Mouse (Mus musculus) right cerebral cortex, postnatal 14 days (tissue): ENCODE data around the gene Mrpl33.
"Not testable (repeated sequence)": the region's sequence is repeated elsewhere in the genome, so short reads cannot be mapped to it uniquely, and the experiment has no call there.

Experiments used
- DNase-seq: peaks from one replicate; pipeline ENCODE4 v3.0.0; 2022

Gene Mrpl33

GRCm38 (mm10) chr5:31597430-31597944 lies 752 bp downstream of the Mrpl33 start:
- no peak for DNase-seq

DNA sequence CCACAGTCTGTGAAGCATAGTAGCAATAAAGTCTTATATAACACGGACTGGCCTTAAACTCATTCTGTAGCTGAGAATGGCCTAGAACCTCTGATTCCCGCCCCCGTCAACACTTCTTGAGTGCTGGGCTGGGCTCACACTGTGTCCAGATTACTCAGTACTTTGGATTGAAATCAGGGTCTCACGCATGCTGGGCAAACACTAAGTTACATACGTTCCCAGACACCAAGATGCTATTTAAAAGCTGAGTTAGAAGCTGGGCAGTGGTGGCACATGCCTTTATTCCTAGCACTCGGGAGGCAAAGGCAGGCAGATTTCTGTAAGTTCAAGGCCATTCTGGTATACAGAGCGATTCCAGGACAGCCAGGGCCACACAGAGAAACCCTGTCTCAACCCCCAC lies 1.4 kb downstream of the Mrpl33 start:
- DNase-seq: no peak

DNA sequence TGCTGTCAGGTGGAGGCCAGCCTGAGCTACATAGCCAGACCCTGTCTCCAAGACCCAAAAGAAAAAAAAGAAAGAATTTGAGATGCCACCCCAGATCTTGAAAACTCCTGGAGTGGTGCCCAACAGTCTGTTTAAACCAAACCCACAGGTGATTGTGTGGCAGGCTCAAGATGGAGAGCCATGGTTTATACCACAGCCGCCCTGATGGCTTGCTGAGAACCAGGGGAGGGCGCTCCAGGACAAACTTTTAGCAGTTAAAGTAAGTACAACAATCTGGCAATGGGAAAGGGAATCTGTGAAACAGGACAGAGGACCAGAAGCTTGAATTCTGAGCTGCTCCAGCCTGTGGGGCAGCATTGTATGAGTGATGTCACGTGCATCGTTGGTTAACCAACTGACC lies 1.8 kb downstream of the Mrpl33 start:
- DNase-seq: peak; percentile 38

DNA sequence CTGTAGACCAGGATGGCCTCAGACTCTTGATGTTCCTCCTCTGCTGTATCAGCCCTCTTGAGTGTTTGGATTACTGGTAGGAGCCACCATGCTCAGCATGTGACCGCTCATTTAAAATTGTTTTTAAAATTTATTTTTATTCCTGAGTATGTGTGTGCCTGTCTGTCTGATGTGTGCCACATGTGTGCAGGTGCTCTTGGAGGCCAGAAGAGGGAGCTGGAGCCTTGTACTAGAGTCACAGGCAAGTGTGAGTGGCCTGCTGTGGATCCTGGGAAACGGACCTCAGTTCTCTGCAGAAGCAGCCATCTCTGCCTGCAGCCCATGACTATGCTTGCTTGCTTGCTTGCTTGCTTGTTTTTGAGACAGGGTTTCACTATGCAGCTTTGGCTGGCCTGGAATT lies 2.4 kb downstream of the Mrpl33 start:
- no peak for DNase-seq

- DNase-seq: no peak
Measured at GRCm38 (mm10) chr5:31601162-31601722, 4.5 kb downstream of the Mrpl33 start.

GRCm38 (mm10) chr5:31602377-31602776 lies 5.6 kb downstream of the Mrpl33 start:
- peak; percentile 32 for DNase-seq

DNA sequence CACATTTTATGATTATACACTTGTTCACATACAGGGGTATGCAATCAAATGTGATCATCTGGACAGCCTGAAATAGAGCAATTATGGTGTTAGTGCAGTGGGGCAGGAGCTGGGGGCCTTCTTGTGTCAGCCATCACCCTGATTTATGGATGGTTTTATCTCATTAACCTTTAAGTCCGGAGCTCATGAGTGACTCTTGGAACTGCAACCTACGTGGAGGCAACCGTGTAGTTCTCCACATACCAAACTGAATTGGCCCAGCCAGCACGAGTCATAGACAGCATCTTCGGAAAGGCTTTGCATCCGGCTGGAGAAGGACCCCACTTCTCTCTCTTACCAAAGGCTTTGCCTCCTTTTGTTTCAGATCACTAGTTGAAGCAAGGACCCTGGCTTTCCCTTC lies 7.0 kb downstream of the Mrpl33 start:
- no peak for DNase-seq

GRCm38 (mm10) chr5:31606151-31606550 lies 9.4 kb downstream of the Mrpl33 start:
- DNase-seq: no peak

DNA sequence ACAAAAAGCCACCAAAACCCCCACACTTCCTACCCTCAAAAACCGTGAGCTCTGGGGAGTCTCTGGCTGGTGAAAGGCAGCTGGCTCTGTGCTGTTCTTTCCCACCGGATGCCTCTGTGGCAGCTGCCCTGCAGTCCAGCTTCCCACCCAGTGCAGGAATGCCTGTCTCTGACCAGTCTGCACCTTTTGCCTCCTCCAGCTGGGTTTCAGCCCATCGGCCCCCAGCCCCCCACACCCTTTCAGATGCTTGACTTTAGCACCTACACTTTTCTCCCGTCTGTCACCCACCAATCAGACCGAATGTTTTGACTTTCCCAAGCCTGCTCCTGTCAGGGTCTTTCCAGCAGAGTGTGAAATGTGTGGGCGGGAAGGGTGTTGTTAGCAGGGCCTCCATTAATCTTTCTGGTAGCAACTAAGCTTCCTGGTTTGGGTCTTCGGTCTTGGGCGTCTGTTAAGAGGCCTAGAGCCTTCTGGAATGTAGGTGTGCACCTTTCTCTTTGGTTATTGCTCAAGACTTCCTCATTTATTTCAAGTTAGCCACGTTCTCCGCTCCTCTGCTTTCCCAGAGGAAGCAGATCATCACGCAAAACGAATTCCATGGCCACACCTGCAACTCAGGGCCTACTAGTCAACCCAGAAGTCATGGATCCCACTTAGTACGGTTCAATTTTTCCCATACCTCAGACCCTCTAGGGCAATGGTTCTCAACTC lies 13.8 kb downstream of the Mrpl33 start:
- DNase-seq: no peak

DNA sequence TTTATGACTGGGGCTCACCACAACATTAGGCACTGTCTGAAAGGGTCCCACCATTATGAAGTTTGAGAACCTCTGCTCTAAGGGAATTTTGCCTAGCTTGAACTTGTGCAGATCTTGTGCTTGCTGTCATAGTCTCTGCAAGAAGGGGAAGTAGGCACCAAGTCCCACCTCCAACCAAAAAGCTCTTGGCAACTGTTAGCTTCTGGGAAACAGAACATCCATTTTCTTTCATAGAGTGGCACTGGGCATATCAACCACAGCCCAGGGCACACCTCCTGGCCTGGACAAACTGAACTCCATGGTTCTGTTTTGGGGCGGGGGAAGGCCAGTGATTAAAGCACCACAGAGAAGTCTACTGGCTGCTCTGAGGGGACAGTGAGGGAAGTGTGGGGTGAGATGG lies 14.5 kb downstream of the Mrpl33 start:
- no peak for DNase-seq

DNA sequence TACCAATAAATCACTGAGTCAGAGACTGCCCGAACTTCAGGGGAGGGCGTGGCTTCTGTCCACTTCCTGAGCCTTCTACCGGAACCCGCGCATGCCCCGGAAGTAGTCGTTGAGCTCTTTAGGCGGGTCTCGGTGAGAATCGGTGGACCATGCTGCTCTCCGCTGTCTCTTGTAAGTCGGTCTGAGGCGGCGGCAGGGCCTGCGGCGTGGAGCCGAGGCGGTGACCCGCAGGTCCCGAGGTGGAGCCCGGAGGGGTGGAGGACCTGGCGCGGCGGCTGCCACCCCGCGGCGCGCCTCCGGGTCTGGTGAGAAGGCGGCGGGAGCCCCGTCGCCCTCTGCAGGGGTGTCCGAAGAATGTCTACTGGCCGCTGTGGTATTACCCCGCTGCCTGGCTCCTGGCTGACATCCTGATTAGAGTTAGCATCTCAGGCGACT lies 17.1 kb downstream of the Mrpl33 start:
- peak; percentile 72 for DNase-seq

GRCm38 (mm10) chr5:31614339-31615025 lies 17.7 kb downstream of the Mrpl33 start:
- DNase-seq: no peak

DNA sequence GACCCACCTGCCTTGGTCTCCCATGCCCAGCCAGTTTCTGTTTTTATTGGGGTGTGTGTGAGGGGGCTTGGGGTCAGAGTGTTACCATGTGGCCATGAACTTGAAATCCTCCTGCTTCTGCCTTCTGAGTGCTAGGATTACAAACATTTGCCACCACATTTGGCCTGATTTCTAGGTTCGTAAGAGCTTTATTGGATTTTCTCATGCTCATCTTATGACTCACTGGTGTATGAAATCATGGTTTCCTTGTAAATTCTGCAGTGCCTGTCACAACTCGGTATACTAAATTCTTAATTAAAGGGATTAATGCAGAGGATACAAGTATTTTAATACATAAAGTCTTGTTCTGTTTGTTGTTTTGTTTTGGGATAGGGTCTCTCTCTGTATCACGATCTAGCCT lies 23.6 kb downstream of the Mrpl33 start:
- DNase-seq: no peak

DNA sequence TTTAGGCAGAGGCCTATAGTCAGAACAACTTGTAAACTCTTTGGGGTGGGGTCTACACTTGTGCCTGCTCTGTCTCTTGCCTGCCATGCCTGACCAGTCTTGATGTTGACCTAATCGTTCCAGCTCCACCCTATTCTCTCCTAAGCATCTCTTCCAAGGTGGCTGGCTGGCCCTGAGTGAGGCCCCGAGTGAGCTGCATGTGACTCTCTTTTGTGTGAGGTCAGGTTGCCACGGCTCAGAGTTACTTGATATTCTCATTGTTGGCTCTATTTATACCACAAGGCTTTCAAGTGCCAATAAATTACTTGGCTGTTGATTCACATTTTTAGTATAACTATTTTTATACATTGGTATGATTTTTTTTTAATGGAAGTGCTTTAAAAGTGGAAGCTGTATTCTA lies 30.4 kb downstream of the Mrpl33 start:
- DNase-seq: no peak

GRCm38 (mm10) chr5:31627562-31628526 lies 31.1 kb downstream of the Mrpl33 start:
- DNase-seq: no peak

GRCm38 (mm10) chr5:31628555-31628954 lies 31.8 kb downstream of the Mrpl33 start:
- no peak for DNase-seq

- no peak for DNase-seq
Measured at GRCm38 (mm10) chr5:31630064-31630463, 33.3 kb downstream of the Mrpl33 start.

- DNase-seq: not testable (repeated sequence)
Measured at GRCm38 (mm10) chr5:31631169-31631568, 34.4 kb downstream of the Mrpl33 start.

DNA sequence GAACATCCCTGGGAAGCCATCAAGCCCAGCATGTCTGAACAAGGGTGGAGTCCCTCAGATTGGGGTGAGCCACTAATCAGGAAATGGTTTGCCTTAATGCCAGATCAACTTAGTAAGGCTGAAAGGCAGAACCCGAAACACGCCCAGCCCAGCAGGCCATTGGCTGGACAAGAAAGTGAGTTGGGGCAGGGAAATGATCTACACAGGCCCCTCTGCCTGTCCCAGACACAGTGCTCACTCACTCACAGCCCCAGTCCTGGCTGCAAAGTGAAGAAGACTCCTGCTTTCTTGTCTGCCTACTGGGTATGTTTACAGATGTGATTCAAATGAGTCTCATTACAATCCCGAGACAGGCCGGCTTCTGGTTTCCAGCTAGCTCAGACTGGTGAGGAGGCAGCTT lies 37.4 kb downstream of the Mrpl33 start:
- DNase-seq: no peak

DNA sequence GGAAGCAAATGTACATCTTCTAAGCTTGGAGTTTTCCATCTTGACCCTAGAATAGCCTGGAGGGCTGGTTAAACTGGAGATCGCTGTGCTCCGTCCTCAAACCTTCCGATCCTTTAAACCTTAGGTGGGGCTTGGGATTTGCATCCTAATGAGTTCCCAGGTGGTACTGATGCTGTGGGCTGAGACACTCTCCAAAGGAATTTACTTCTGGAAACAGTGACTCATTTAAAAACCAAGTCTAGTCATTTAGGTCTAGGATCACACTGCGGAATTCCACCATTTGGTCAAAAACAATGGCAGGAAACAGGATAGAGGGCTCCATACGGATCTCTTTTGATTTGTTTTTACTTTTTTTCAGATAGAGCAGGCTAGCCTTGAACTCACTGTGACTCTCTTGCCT lies 37.9 kb downstream of the Mrpl33 start:
- no peak for DNase-seq

- no peak for DNase-seq
Measured at GRCm38 (mm10) chr5:31636636-31637253, 40.0 kb downstream of the Mrpl33 start.

GRCm38 (mm10) chr5:31640542-31640941 lies 43.8 kb downstream of the Mrpl33 start:
- DNase-seq: no peak
